Mouse (Mus musculus) spleen, adult 2 months (tissue): ENCODE measurements at regions not wholly inside any gene's neighbourhood (a gene's known extent, or its start where the extent isn't known, plus 50 kb on each side); places are given as distances from the start of the nearest gene placed in this dataset.

Experiments
- CTCF ChIP-seq: fragments of 200-500 bp; IDR thresholded peaks from 2 replicates; pipeline ENCODE4 v1.5.1; 2011; ENCODE audit warnings: mild to moderate bottlenecking, inconsistent platforms; ENCODE audit not compliant: insufficient read depth, insufficient read length, insufficient replicate concordance; ENCODE audit errors: extremely low read depth
- POLR2A ChIP-seq: fragments of 200-500 bp; IDR thresholded peaks from 2 replicates; pipeline ENCODE4 v1.6.1; 2011; ENCODE audit warnings: low read depth, low read length, inconsistent platforms

DNA sequence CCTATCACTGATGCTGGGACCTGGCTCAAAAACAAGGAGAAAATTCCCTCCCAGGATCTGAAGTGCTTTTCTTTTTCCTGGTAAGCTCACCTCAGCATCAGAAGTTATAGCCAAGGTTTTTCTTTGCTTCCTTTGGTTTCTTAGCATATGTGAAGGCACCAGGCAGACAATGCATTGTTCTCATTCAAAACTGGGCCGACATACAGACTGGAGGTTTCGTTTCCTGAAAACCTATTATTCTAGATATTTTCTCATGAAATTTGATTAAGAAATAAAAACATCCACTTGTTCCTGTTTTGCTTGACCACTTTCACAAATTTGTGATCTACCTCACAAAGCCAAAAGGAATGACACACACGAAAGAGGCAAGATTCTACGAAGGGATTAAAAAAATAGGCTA is 308.7 kb downstream of the Inhba start:
- TF ChIP-seq CTCF (no peak), POLR2A (no peak)
